Mouse (Mus musculus) embryo, embryonic 10.5 days (tissue): ENCODE results near the gene Zfp948.
"Not testable (repeated sequence)": the region's sequence is repeated elsewhere in the genome, so short reads cannot be mapped to it uniquely, and the experiment has no call there.

ENCODE experiments used
- DNase-seq: peaks from one replicate; pipeline ENCODE4 v3.0.0-alpha.2; 2015; ENCODE audit warnings: low spot score

Gene Zfp948

GRCm38 (mm10) chr17:21635758-21636157 lies 69.0 kb downstream of the Zfp948 start:
- not testable (repeated sequence) for DNase-seq
